Mouse (Mus musculus): ENCODE measurements around the gene Cdca7l.
A peak's percentile ranks its signal among the peaks of the same experiment; 100 is the strongest.

- TF ChIP-seq CTCF (IDR thresholded peaks at IDR 0.05; ENCODE audit: control insufficient read depth, insufficient read depth, insufficient read length), result peak; percentile 35
- no peak for TF ChIP-seq MYOD1 (IDR thresholded peaks at IDR 0.05; ENCODE audit: control insufficient read depth, insufficient read length, low read depth)
- TF ChIP-seq MAX (IDR thresholded peaks at IDR 0.05), result no peak
- TF ChIP-seq USF1 (IDR thresholded peaks at IDR 0.05; ENCODE audit: low read depth), result no peak
- TF ChIP-seq FOSL1 (IDR thresholded peaks at IDR 0.05; ENCODE audit: insufficient read depth, low read length, poor library complexity, severe bottlenecking), result no peak
Measured at GRCm38 (mm10) chr12:117853316-117853715, 49.2 kb downstream of the Cdca7l start.

Measured in C2C12 (cell line).